Mouse (Mus musculus) embryonic fibroblast, embryonic 13.5 days (primary cell): ENCODE measurements around the gene Sirt7. TPM values are rescaled to one million over a fixed set of nuclear protein-coding genes. Genes with fewer than 3 reads are reported as not detected.

Source experiments
- H3K27ac ChIP-seq: 2 replicates; pipeline ENCODE4 v1.5.1; 2012; ENCODE audit warnings: low read length, control low read depth, inconsistent platforms; ENCODE audit not compliant: insufficient read depth
- H3K4me1 ChIP-seq: 2 replicates; pipeline ENCODE4 v1.6.1; 2011; ENCODE audit warnings: low read length; ENCODE audit not compliant: control insufficient read depth, insufficient read depth
- H3K4me3 ChIP-seq: 2 replicates; pipeline ENCODE4 v1.5.1; 2011; ENCODE audit warnings: mild to moderate bottlenecking, control low read depth, low read length; ENCODE audit not compliant: insufficient read depth
- CTCF ChIP-seq: IDR thresholded peaks from 2 replicates; pipeline ENCODE4 v1.5.1; 2011; ENCODE audit warnings: mild to moderate bottlenecking, control low read depth, low read length, moderate library complexity, borderline replicate concordance; ENCODE audit not compliant: insufficient read depth
- POLR2A ChIP-seq: IDR thresholded peaks from 2 replicates; pipeline ENCODE4 v1.6.1; 2011; ENCODE audit warnings: low read depth, mild to moderate bottlenecking, control low read depth, low read length, moderate library complexity
- polyA plus RNA-seq: library from polyadenylated mRNA; stranded (reverse); fragments of >200 nt; gene quantifications from 2 replicates; pipeline ENCODE4 v1.2.4, GENCODE M21; 2011; ENCODE audit warnings: low read depth; ENCODE audit not compliant: missing spikeins, insufficient read length

Sirt7 gene
- polyA plus RNA-seq, 1 experiment = 15.9 TPM

DNA sequence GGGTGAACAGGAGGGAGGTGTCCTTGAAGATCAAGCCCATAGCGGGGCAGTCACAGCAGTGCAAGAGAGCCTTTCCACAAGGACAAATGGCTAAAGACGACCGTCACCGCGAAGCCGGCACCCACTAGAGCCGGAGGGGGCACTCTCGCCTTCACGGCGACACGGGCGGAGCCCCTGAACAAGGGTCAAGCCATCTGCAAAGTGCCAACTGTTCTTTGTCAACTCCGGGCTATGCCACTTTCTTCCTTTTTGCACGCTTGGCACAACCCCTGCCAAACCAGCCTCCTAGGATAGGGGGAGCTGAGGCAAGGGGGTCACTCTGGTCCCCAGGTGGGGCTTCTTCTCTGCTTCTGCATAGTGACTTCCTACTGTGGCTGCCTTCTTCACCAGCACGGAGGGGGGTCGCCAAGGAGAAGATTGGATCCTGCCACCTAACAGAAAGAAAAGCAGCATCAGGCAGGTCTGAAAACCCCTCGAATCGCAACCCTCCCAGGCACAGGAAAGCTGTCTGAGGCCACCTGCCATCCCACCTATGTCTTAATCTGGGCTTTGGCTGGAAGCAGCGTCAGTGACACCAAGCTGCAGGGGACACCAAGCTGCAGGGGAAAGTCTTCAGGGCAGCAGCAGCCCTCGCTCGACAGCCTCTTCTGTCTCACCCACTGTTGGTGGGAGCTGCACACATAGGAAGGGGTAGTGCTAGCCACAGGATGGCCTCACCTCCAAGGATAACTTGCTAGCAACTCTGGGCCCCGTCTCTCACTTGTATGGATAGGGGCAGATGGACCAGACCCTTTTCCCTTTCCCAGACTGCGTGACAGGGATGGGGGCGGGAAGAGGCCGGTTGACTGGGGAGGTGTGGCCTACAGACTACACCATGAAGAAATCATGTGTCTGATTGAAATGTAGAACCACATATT, 6.2 kb downstream of the Sirt7 start:
- Histone ChIP-seq H3K27ac (no peak overlapping the region), H3K4me3 (no peak overlapping the region), H3K4me1 (no peaks in the 10 kb centered on the region)
- TF ChIP-seq POLR2A = no peak
- no peak for TF ChIP-seq CTCF

DNA sequence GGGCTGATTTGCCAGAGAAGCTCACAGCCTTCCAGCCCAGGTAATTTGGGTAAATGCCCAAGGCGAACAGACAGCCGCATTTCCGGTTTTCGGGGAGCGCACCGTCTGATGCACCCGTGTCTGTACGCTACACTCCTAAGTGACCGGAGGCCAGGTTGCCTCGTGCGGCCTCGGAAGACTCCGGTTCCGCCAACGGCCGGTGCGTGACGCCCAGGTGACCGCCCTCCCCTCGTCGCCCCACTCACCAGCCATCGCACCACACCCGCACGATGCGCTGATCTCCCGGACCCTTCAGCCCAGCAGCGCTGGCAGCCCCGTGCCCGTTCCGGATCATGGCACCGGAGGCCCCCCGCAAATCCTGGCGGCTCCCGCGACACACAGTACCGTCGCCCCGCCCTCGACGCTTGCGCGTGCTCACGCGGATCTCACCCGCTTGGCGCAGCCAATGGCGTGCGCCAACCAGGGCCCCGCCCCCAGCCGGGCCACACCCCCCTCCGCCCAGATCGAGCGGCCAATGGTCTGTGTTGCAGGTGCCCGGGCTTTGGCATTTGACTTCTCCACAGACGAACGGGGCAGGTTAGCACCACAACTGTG, 7.4 kb downstream of the Sirt7 start, which contains the start of gene Pcyt2:
Gene Pcyt2 (minus strand): TSS at position 418 of the 594 bp plus-strand sequence.
- Histone ChIP-seq H3K27ac (peak within 1 kb of the TSS; percentile 24), H3K4me1 (no peaks in the 10 kb centered on the region), H3K4me3 (peak within 1 kb of the TSS; percentile 84)
- TF ChIP-seq POLR2A (peak; percentile 86), CTCF (no peak)

DNA sequence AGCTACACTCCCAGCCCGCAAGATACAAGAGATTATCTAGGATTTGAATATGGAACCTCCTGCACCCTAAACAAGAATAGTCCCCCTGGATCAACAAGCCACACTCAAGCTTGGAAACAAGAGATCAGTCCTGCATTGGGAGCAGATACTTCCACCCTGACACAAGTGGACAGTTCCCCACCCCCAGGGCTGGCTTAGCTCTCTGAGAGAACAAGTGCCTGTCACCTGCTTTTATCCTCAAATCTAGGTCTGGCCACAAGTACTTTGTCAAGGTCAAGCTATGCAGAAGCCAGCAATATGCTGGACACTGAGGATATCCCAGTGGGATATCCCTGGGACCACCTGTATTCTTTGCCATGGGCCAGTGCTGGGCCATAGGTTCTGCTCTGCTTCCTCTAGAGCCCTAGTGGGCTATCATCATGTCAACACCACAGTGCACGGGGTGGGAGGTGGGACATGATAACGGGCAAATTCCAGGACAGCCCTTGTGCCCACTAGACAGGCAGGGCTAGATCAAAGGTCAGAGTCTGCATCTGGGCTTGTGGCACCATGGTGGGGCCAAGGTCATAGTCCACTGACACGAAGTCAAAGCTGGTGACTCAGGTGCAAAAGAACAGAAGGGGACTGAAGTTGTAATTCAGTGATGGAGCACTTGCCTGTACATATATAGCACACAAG, 8.3 kb downstream of the Sirt7 start:
- no peaks in the 10 kb centered on the region for H3K4me1 ChIP-seq
- H3K4me3 ChIP-seq = peak overlapping the region; percentile 84
- TF ChIP-seq CTCF (no peak), POLR2A (no peak)
- H3K27ac ChIP-seq = no peak overlapping the region

DNA sequence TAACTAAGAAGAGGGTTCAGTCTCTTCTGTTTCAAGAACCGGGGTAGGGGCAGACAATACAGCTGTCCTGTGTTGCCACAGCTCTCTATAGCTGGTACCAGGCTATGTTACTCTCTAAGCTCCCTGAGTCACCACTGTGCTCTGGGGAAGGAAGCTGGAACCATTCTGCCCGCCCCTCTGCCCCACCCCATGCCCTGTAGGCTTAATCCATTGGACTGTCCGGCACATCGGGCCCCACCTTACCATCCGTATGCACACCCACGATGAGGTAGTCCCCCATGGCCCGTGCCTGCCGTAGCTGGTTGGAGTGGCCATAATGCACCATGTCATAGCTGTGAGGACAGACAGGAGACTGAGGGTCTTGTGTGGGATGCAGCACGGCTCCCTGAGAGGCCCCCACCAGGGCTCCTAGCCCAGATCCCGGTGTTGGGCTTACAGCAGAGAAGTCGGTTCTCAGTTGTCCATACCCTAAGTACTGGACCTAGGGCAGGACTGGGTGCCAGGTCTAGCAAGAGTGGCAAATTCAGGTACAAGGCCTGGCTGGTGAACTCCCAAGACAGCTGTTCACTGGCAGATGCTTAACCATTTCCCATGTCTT, 9.3 kb downstream of the Sirt7 start:
- H3K27ac ChIP-seq = no peak overlapping the region
- TF ChIP-seq CTCF (no peak), POLR2A (no peak)
- no peaks in the 10 kb centered on the region for H3K4me1 ChIP-seq
- no peak overlapping the region for H3K4me3 ChIP-seq

DNA sequence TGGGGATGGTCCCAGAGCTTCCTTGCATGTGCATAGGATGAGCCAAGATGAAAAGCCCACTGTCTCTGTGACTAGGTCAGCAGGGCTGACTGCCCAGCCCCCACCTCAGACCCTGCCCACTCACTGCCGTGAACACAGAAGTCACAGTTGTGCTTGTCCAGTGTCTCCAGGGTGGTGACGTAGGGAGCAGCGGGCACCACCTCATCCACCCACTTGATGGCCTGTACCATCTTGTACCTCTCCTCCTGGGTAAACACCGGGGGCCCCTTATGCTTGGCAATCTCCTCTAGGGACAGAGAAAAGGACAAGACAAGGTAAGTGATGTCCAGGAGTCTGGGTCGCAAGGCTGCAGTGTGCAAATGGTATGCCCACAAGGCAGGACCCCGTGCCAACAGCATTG, 9.9 kb downstream of the Sirt7 start:
- TF ChIP-seq POLR2A = no peak
- no peak overlapping the region for H3K4me3 ChIP-seq
- no peak overlapping the region for H3K27ac ChIP-seq
- H3K4me1 ChIP-seq = no peaks in the 10 kb centered on the region

DNA sequence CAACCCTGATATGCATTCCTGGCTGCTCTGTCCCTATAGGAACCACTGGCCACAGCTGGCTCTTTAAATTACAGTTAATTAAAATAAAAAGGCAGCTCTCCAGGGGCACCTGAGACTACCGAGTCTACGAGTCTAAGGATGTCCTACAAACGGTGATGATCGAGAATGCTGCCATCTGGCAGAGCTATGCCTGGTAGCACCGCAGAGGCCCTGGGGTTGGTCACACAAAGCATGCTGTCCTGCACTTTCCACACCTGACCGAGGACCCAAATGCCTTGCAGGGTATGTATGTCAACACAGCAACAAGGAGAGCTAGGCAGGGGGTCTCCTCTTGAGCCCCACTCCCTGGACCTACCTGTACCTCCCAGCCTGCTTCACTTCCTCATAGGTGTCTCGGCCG, 11.1 kb downstream of the Sirt7 start:
- Histone ChIP-seq H3K4me3 (no peak overlapping the region), H3K27ac (no peak overlapping the region), H3K4me1 (0 out of 2 replicates have a peak, but pooled peaks cover 3% of the 10 kb centered on the region)
- TF ChIP-seq POLR2A (no peak), CTCF (no peak)

DNA sequence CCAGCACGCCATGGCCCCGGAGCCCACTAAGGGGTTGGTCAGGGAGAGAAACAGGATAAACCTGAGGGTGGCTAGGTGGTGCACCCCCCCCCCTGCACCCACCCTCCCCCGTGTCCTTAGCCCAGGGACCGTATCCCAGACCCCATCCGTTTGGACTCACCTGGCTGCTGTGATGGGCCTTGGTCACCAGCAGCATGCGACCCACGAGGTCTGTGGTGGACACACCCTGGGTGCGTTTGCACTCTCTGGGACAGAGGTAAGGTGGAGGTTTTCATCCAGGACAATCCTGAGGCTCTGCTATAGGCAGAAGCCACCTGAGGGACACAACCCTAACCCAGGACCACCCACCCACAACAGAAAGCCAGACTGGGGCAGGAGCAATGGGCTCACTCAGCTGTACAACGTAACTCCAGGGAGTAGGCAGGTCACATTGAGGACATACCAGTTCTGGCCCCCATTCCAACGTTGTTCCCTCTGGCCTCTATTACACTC, 11.5 kb downstream of the Sirt7 start:
- Histone ChIP-seq H3K4me3 (no peak overlapping the region), H3K27ac (no peak overlapping the region), H3K4me1 (0 out of 2 replicates have a peak, but pooled peaks cover 7% of the 10 kb centered on the region)
- TF ChIP-seq POLR2A (no peak), CTCF (no peak)

DNA sequence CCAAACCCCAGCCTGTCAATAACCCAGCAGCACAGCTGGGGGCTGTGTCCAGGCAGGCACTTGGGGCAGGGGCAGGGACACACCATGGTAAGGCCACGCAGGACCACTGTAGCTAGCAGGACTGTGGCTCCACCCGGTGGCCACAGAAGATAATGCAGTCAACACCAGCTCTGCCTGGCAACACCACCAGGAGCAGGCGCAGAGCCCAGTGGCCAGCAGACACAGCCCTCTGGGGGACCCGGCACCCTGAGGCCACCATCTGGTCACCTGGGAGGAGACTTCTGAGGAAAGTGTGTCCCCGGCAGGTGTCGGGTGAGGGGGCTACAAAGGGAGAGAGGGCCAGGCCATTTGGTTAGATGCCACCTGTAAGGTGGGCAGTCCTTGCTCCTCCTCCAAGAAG, 12.3 kb downstream of the Sirt7 start:
- TF ChIP-seq CTCF (peak; percentile 85), POLR2A (no peak)
- no peak overlapping the region for H3K4me3 ChIP-seq
- H3K27ac ChIP-seq = no peak overlapping the region
- 0 out of 2 replicates have a peak, but pooled peaks cover 11% of the 10 kb centered on the region for H3K4me1 ChIP-seq

DNA sequence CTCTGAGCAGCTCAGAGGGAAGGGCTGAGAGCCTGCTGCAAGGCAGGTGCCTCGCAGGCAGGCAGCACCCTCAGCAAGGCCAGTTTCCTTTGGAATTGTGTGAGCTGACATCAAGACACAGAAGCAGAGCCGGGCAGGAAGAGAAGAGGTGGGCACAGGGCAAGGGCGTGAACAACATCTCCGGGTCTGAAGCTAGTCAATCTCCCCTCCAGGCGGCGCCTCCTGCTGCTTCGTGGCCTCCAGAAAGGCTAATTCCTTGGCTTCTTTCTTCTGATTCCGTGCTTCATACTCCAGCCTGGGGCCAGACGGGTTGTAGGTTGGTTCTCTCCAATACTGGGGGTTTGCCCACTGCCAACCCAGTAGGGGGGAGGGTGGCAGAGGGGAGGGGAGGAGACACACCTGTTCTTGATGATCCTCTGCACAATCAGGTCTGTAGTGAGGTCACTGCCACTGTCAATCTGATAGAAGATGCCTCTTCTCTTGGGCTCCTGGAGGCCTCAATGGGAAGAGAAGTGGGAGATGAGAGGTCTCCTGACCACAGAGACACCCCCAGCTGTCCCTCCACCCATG, 14.5 kb downstream of the Sirt7 start:
- Histone ChIP-seq H3K27ac (no peak overlapping the region), H3K4me1 (0 out of 2 replicates have a peak, but pooled peaks cover 13% of the 10 kb centered on the region), H3K4me3 (no peak overlapping the region)
- TF ChIP-seq POLR2A = no peak
- TF ChIP-seq CTCF = no peak
